Mouse (Mus musculus) liver, postnatal 0 days (tissue): ENCODE data around the gene Cyp11a1.

Experiments
- CTCF ChIP-seq: sonication (generic); IDR thresholded peaks from 2 replicates; pipeline ENCODE4 v1.5.1; 2016; ENCODE audit warnings: antibody characterized with exemption, low read depth
- EP300 ChIP-seq: IDR thresholded peaks from 2 replicates; pipeline ENCODE4 v1.6.1; 2016; ENCODE audit warnings: antibody characterized with exemption, low read depth, mild to moderate bottlenecking

GRCm38 (mm10) chr9:58011552-58011951 is 5.3 kb downstream of the Cyp11a1 start:
- no peak for TF ChIP-seq EP300
- no peak for TF ChIP-seq CTCF
